Mouse (Mus musculus) heart, adult 2 months (tissue): ENCODE measurements around the gene Hbq1a.

Source experiments
- CTCF ChIP-seq: fragments of 200-600 bp; IDR thresholded peaks from 2 replicates; pipeline ENCODE4 v1.8.1; 2022; ENCODE audit warnings: antibody characterized with exemption, mild to moderate bottlenecking, moderate library complexity
- POLR2A ChIP-seq: fragments of 200-500 bp; IDR thresholded peaks from 2 replicates; pipeline ENCODE4 v1.6.1; 2011; ENCODE audit warnings: mild to moderate bottlenecking, low read depth, low read length, control low read depth; ENCODE audit not compliant: insufficient read depth

- TF ChIP-seq POLR2A (no peak), CTCF (no peak)
Observed at GRCm38 (mm10) chr11:32347264-32347606, 47.4 kb downstream of the Hbq1a start.
